Mouse (Mus musculus) thymus, adult 2 months (tissue): Measurements from ENCODE around the gene Bpifa1. TPM values are rescaled to one million over a fixed set of nuclear protein-coding genes. Genes with fewer than 3 reads are reported as not detected.
A peak's percentile ranks its signal among the peaks of the same experiment; 100 is the strongest.

Experiments used
- DNase-seq: peaks from one replicate; pipeline ENCODE4 v3.0.0; 2021
- H3K27ac ChIP-seq: fragments of 200-500 bp; 2 replicates; pipeline ENCODE4 v1.5.1; 2012; ENCODE audit warnings: low read length, control low read depth; ENCODE audit not compliant: control insufficient read depth, insufficient read depth
- H3K27me3 ChIP-seq: fragments of 200-500 bp; 2 replicates; pipeline ENCODE4 v1.6.1; 2012; ENCODE audit warnings: mild to moderate bottlenecking, low read length, moderate library complexity, mixed read lengths; ENCODE audit not compliant: control insufficient read depth, insufficient read depth
- H3K36me3 ChIP-seq: fragments of 200-500 bp; 2 replicates; pipeline ENCODE4 v1.6.1; 2012; ENCODE audit warnings: mild to moderate bottlenecking, low read length, moderate library complexity; ENCODE audit not compliant: control insufficient read depth, insufficient read depth
- H3K4me1 ChIP-seq: fragments of 200-500 bp; replicated peaks from 2 replicates; pipeline ENCODE4 v1.6.1; 2012; ENCODE audit warnings: low read length; ENCODE audit not compliant: control insufficient read depth, insufficient read depth
- H3K4me3 ChIP-seq: fragments of 200-500 bp; 2 replicates; pipeline ENCODE4 v1.5.1; 2012; ENCODE audit warnings: mild to moderate bottlenecking, low read length, control low read depth, moderate library complexity; ENCODE audit not compliant: control insufficient read depth, insufficient read depth
- CTCF ChIP-seq: fragments of 200-500 bp; IDR thresholded peaks from 2 replicates; pipeline ENCODE4 v1.5.1; 2012; ENCODE audit warnings: mild to moderate bottlenecking, control low read depth, low read length, moderate library complexity, borderline replicate concordance; ENCODE audit not compliant: control insufficient read depth, poor library complexity, insufficient read depth; ENCODE audit errors: extremely low read depth
- POLR2A ChIP-seq: fragments of 200-500 bp; IDR thresholded peaks from 2 replicates; pipeline ENCODE4 v1.6.1; 2012; ENCODE audit warnings: mild to moderate bottlenecking, low read length, control low read depth, moderate library complexity; ENCODE audit not compliant: control insufficient read depth, poor library complexity, insufficient read depth; ENCODE audit errors: extremely low read depth
- WGBS: fragments of 180-500 bp; shearing (Covaris S2); methylation state at CpG from one replicate; pipeline ENCODE4 v1.1.7; 2018; 5-methylcytosine and 5-hydroxymethylcytosine counted together
- polyA plus RNA-seq: library from polyadenylated mRNA; depleted of rRNA; stranded (reverse); fragments of >200 nt; gene quantifications from 2 replicates; pipeline ENCODE4 v1.2.3, GENCODE M21; 2012; rRNA removed

The Bpifa1 gene
- polyA plus RNA-seq, result 23.3 and 33.0 TPM in 2 replicates

- 88% methylated on average over 4 of the region's 4 CpGs for WGBS
- DNase-seq, result no peak
Observed at GRCm38 (mm10) chr2:154142580-154142979, at the start of gene Bpifa1. TSS of gene Bpifa1 (plus strand) at chr2:154142880.

GRCm38 (mm10) chr2:154097734-154098133, 44.9 kb upstream of the Bpifa1 start:
- TF ChIP-seq POLR2A, result no peak
- TF ChIP-seq CTCF, result no peak
- 48% methylated on average over 1 of the region's 1 CpGs for WGBS

More at GRCm38 (mm10) chr2:154142580-154142979, at the start of gene Bpifa1:
- no peaks in the 10 kb centered on the region for H3K4me1 ChIP-seq
- no peak for TF ChIP-seq CTCF
- TF ChIP-seq POLR2A, result no peak
- H3K4me3 ChIP-seq, result no peak within 1 kb of the TSS
- H3K27ac ChIP-seq, result no peak within 1 kb of the TSS
- no peaks in the 10 kb centered on the region for H3K27me3 ChIP-seq
- no peaks in the 10 kb centered on the region for H3K36me3 ChIP-seq

GRCm38 (mm10) chr2:154117381-154117780, 25.3 kb upstream of the Bpifa1 start:
- H3K36me3 ChIP-seq, result no peaks in the 10 kb centered on the region
- DNase-seq, result no peak
- H3K27me3 ChIP-seq, result no peaks in the 10 kb centered on the region
- H3K4me1 ChIP-seq, result no peaks in the 10 kb centered on the region
- H3K27ac ChIP-seq, result no peak overlapping the region
- WGBS, result 91% methylated on average over 3 of the region's 3 CpGs
- TF ChIP-seq CTCF, result no peak
- no peak for TF ChIP-seq POLR2A
- no peak overlapping the region for H3K4me3 ChIP-seq

More at GRCm38 (mm10) chr2:154097734-154098133, 44.9 kb upstream of the Bpifa1 start:
- Histone ChIP-seq H3K4me1 (no peaks in the 10 kb centered on the region), H3K27ac (no peak overlapping the region), H3K4me3 (no peak overlapping the region), H3K27me3 (no peaks in the 10 kb centered on the region), H3K36me3 (no peaks in the 10 kb centered on the region)
- DNase-seq, result no peak

GRCm38 (mm10) chr2:154130120-154130519, 12.6 kb upstream of the Bpifa1 start, which contains the start of gene Bpifa3:
TSS of gene Bpifa3 (plus strand) at chr2:154130336.
- DNase-seq, result no peak
- Histone ChIP-seq H3K27me3 (no peaks in the 10 kb centered on the region), H3K36me3 (no peaks in the 10 kb centered on the region), H3K27ac (no peak within 1 kb of the TSS), H3K4me1 (no peaks in the 10 kb centered on the region), H3K4me3 (no peak within 1 kb of the TSS)
- WGBS, result 59% methylated on average over 2 of the region's 2 CpGs
- no peak for TF ChIP-seq POLR2A
- no peak for TF ChIP-seq CTCF

DNA sequence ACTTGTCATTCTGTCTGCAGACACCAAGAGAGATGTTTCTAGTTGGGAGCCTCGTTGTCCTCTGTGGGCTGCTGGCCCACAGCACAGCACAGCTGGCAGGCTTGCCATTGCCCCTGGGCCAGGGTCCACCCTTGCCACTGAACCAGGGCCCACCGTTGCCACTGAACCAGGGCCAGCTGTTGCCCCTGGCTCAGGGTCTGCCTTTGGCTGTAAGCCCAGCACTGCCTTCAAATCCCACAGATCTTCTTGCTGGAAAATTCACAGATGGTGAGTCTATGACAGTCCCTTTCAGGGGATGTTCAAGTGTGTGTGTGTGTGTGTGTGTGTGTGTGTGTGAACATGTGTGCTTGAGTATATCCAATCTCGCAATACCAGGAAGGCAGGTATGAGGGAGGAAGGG, 1.1 kb downstream of the Bpifa1 start:
- H3K36me3 ChIP-seq, result no peaks in the 10 kb centered on the region
- H3K27me3 ChIP-seq, result no peaks in the 10 kb centered on the region
- H3K4me3 ChIP-seq, result no peak overlapping the region
- no peaks in the 10 kb centered on the region for H3K4me1 ChIP-seq
- no peak overlapping the region for H3K27ac ChIP-seq
- DNase-seq, result no peak
- TF ChIP-seq CTCF (no peak), POLR2A (no peak)
- 92% methylated on average over 3 of the region's 3 CpGs for WGBS

GRCm38 (mm10) chr2:154147496-154147895, 4.8 kb downstream of the Bpifa1 start:
- Histone ChIP-seq H3K4me1 (no peaks in the 10 kb centered on the region), H3K27me3 (no peaks in the 10 kb centered on the region), H3K36me3 (no peaks in the 10 kb centered on the region), H3K27ac (no peak overlapping the region), H3K4me3 (no peak overlapping the region)
- no peak for DNase-seq
- TF ChIP-seq CTCF (no peak), POLR2A (no peak)
- WGBS, result 89% methylated on average over 4 of the region's 4 CpGs

GRCm38 (mm10) chr2:154158433-154158832, 15.8 kb downstream of the Bpifa1 start:
- no peaks in the 10 kb centered on the region for H3K36me3 ChIP-seq
- no peak overlapping the region for H3K4me3 ChIP-seq
- H3K4me1 ChIP-seq, result no peaks in the 10 kb centered on the region
- TF ChIP-seq CTCF (no peak), POLR2A (no peak)
- WGBS, result 39% methylated on average over 3 of the region's 3 CpGs
- DNase-seq, result peak; percentile 24
- no peak overlapping the region for H3K27ac ChIP-seq
- no peaks in the 10 kb centered on the region for H3K27me3 ChIP-seq
